Mouse (Mus musculus): ENCODE results near the gene Wnt8b.

- TF ChIP-seq CTCF (IDR thresholded peaks at IDR 0.05; ENCODE audit: borderline replicate concordance, control insufficient read depth, extremely low read depth, insufficient read depth, low read length, poor library complexity) (no peak), POLR2A (IDR thresholded peaks at IDR 0.05; ENCODE audit: control insufficient read depth, extremely low read depth, insufficient read depth, low read length, poor library complexity) (no peak)
Measured at GRCm38 (mm10) chr19:44545321-44546041, 52.2 kb downstream of the Wnt8b start, which contains the start of gene Sec31b.
